Mouse (Mus musculus): Measurements from ENCODE around the gene Cap1.
A peak's percentile ranks its signal among the peaks of the same experiment; 100 is the strongest.
"Not testable (repeated sequence)": the region's sequence is repeated elsewhere in the genome, so short reads cannot be mapped to it uniquely, and the experiment has no call there.

Cap1 gene

DNA sequence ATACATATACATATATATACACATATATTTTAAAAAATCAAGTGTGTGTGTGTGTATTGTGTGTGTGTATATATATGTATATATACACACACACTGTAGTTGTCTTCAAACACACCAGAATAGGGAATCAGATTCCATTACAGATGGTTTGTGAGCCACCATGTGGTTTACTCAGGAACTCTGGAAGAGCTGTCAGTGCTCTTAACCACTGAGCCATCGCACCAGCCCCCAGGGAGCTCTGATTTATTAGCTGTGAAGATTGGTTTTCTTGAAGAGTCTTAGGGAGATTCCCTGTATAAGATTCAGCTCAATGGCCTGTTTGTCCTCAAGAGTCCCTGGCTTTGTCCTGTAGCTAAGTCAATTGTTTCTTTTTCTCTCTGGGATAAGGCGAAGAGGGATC lies 47.9 kb downstream of the Cap1 start:
- DNase-seq (ENCODE audit: low read depth in 1 of 2, low spot score in 2 of 2) = no peak

GRCm38 (mm10) chr4:122837180-122837730 lies 48.6 kb downstream of the Cap1 start:
- no peak for DNase-seq (ENCODE audit: low read depth in 1 of 2, low spot score in 2 of 2)

GRCm38 (mm10) chr4:122836403-122836775 lies 49.5 kb downstream of the Cap1 start:
- DNase-seq (ENCODE audit: low read depth in 1 of 2, low spot score in 2 of 2) = no peak

DNA sequence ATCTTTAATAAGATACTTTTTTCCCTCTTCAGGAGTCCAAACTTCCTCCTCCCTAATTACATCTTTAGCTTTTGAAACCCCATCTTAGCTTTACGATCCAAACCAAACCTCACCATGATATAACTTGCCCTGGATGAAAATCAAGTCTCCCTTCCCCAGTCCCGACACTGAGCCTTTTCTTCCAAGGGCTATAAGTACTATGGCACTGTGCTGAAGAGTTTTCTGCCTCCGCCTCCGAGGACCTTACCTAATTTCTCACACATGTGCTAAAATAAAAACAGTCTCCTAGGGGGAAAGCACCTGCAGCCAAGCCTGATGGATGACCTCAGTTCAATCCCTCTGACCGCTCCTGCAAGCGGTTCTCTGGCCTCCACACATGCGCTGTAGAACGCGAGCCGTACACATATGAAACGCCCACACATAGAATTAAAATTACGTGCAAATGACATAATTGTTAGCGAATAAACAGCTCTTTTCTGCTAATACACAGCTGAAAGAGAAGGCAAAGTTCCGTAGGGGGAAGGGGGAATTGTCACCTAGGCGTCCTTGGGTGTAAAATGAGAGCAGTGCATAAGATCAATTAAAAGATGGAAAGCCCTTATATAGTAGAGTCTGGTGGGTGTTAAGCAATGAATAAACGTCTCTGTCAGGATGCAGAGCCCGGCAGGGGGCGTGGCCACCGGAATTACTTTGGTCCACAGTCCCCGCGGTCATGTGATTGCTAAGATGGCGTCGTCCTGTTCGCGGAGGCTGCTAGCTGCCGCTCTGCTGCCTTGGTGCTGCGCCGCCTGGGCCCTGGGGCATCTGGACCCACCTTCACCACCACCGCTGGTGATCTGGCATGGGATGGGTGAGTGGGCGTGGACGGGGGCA lies 50.1 kb downstream of the Cap1 start, which contains the start of gene Ppt1:
TSS of gene Ppt1 (plus strand) at position 713 of the 873 bp plus-strand sequence.
- peak; percentile 47 to 75 for DNase-seq (ENCODE audit: low read depth in 1 of 2, low spot score in 2 of 2)

DNA sequence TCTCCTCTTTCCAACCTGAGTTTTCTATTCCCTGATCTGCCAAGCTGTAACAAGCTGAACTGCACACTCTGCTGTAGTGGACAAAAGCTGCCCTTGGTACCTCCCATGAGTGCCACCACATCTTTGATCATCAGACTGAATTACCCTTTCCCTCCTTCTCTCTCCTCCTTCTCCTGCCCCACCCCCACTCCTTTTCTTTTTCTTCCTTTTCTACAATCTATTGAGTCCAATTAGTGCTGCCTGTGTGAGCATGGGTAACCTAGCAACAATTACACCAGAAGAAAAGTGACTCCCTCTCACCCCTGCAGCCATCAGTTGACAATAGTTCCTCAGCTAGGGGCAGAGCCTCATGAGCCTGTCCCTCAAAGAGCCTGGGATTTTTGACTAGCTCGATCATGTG lies 54.0 kb downstream of the Cap1 start:
- no peak for DNase-seq (ENCODE audit: low read depth in 1 of 2, low spot score in 2 of 2)

- no peak for DNase-seq (ENCODE audit: low read depth in 1 of 2, low spot score in 2 of 2)
Measured at GRCm38 (mm10) chr4:122829339-122829738, 56.5 kb downstream of the Cap1 start.

DNA sequence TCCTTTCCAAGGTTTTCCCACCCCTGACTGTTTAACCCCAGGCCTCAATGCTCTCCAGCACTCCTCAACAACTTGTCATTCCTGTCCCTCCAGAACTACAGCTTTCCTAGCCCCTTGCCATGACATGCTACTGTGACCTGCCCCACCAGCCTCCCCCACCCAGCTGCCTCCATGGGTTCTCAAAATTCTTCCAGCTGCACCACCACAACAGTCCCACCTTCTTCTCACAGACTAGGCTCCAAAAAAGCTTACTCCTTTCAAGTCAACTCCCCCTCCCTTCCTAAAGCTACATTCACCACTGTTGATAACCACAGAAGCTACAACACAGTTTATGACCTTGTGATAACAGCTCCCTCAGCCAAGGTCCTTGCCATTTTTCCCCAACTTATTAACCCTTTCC lies 58.2 kb downstream of the Cap1 start:
- no peak for DNase-seq (ENCODE audit: low read depth in 1 of 2, low spot score in 2 of 2)

- not testable (repeated sequence) for DNase-seq (ENCODE audit: low read depth in 1 of 2, low spot score in 2 of 2)
Measured at GRCm38 (mm10) chr4:122820941-122821340, 64.9 kb downstream of the Cap1 start.

DNA sequence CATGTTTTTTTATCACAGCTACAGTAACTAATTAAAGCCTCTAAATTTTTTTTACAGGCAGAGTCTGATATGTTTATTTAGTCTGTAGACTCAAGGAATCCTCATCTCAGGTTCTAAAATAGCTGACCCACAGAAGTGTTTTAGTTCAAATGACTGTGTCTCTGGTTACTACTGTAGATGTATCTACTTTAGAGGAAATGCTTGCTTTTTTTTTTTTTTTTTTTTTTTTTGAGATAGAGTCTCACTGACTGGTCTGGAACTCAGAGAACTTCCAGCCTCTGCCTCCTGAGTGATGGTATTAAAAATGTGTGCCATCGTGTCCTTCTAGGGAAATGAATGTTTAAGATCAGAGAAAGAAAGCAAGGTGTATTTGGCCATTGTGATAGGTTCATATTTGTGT lies 69.7 kb downstream of the Cap1 start:
- DNase-seq (ENCODE audit: low read depth in 1 of 2, low spot score in 2 of 2) = no peak

GRCm38 (mm10) chr4:122811824-122812223 lies 74.0 kb downstream of the Cap1 start:
- DNase-seq (ENCODE audit: low read depth in 1 of 2, low spot score in 2 of 2) = no peak

- DNase-seq (ENCODE audit: low read depth in 1 of 2, low spot score in 2 of 2) = no peak
Measured at GRCm38 (mm10) chr4:122811180-122811579, 74.7 kb downstream of the Cap1 start.
